Mouse (Mus musculus) retina, postnatal 1 day (tissue): ENCODE measurements around the gene Gm8890.
"Not testable (repeated sequence)": the region's sequence is repeated elsewhere in the genome, so short reads cannot be mapped to it uniquely, and the experiment has no call there.

Source experiments
- DNase-seq: peaks from one replicate; pipeline ENCODE4 v3.0.0-alpha.2; 2012

The Gm8890 gene

GRCm38 (mm10) chr5:11255733-11256132 is at the start of gene Gm8890:
Gm8890 (plus strand) TSS chr5:11256033.
- DNase-seq = not testable (repeated sequence)

GRCm38 (mm10) chr5:11256221-11256620 is 388 bp downstream of the Gm8890 start:
- DNase-seq = not testable (repeated sequence)
